Mouse (Mus musculus): Measurements from ENCODE around the gene E030030I06Rik.

DNA sequence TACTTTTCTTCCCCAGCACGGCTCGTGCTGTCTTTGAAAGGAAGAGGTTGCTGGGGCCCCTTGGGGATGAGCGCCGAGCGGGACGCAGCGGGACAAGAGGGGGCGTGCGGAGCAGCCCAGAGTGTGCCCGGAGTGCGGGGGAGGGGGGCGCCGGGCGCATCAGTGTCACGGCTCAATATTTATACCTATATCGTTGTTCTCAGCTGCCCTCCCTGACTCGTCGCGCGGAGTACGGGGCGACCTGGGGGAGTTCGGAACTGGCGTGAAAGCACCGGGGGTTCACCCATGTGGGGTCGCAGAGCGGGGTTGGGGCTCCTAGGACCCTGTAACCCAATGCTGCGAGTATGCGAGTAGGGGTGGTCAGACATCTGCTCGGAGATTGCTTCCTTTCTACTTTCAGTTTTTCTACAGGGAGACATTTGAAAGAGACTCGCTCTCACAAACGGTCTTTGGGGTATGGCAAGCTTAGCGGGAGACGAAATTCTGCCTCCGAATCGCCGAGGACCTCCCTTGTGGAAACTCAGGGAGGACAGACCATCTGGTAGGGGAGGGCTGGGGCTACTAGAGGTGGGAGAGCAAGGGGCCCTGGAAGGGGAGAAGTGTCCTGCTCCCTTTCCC is at the start of gene E030030I06Rik:
- TF ChIP-seq CTCF (IDR thresholded peaks at IDR 0.05; ENCODE audit: extremely low read depth, insufficient read depth, insufficient read length, insufficient replicate concordance) (no peak), POLR2A (IDR thresholded peaks at IDR 0.05; ENCODE audit: low read depth, low read length) (no peak)

All from spleen, adult 2 months (tissue).